Mouse (Mus musculus) midbrain, postnatal 0 days (tissue): ENCODE measurements around the gene Fkbp10. TPM values are rescaled to one million over a fixed set of nuclear protein-coding genes. Genes with fewer than 3 reads are reported as not detected.

ENCODE experiments used
- ATAC-seq: fragments of 200-750 bp; cut with Nextera tagmentation; 2 replicates; pipeline ENCODE4 v1.8.0; 2017; ENCODE audit warnings: moderate number of reproducible peaks, mild to moderate bottlenecking, moderate TSS enrichment, moderate library complexity; ENCODE audit not compliant: low FRiP score
- DNase-seq: peaks from one replicate; pipeline ENCODE4 v3.0.0-alpha.2; 2015; ENCODE audit warnings: low spot score
- H3K27ac ChIP-seq: fragments of 300-500 bp; sonication (generic); 2 replicates; pipeline ENCODE4 v1.5.1; 2014; ENCODE audit warnings: low read depth, mild to moderate bottlenecking, low read length, mixed read lengths
- H3K27me3 ChIP-seq: fragments of 300-500 bp; sonication (generic); 2 replicates; pipeline ENCODE4 v1.6.1; 2014; ENCODE audit warnings: low read length, control low read depth, mixed read lengths; ENCODE audit not compliant: insufficient read depth
- H3K36me3 ChIP-seq: fragments of 300-500 bp; sonication (generic); 2 replicates; pipeline ENCODE4 v1.6.1; 2014; ENCODE audit warnings: low read length, control low read depth, mixed read lengths; ENCODE audit not compliant: insufficient read depth
- H3K4me1 ChIP-seq: fragments of 300-500 bp; sonication (generic); 2 replicates; pipeline ENCODE4 v1.6.1; 2014; ENCODE audit warnings: mild to moderate bottlenecking, control low read depth, antibody characterized with exemption, low read length, mixed read lengths; ENCODE audit not compliant: insufficient read depth
- H3K4me2 ChIP-seq: fragments of 300-500 bp; sonication (generic); 2 replicates; pipeline ENCODE4 v1.6.1; 2014; ENCODE audit warnings: low read depth, mild to moderate bottlenecking, low read length, mixed read lengths; ENCODE audit not compliant: poor library complexity, severe bottlenecking
- H3K4me3 ChIP-seq: fragments of 300-500 bp; sonication (generic); 2 replicates; pipeline ENCODE4 v1.5.1; 2014; ENCODE audit warnings: low read depth, mild to moderate bottlenecking, low read length, moderate library complexity
- H3K9ac ChIP-seq: fragments of 300-500 bp; sonication (generic); replicated peaks from 2 replicates; pipeline ENCODE4 v1.6.1; 2014; ENCODE audit warnings: mild to moderate bottlenecking, low read length, moderate library complexity, mixed read lengths; ENCODE audit not compliant: poor library complexity, severe bottlenecking
- H3K9me3 ChIP-seq: fragments of 300-500 bp; sonication (generic); 2 replicates; pipeline ENCODE4 v1.6.1; 2016; ENCODE audit warnings: low read length, control low read depth
- CTCF ChIP-seq: IDR thresholded peaks from 2 replicates; pipeline ENCODE4 v1.5.1; 2016; ENCODE audit warnings: antibody characterized with exemption, mild to moderate bottlenecking
- WGBS: fragments of 180-500 bp; shearing (Covaris S2); extraction: QIAGEN DNeasy Blood & Tissue Kit; methylation state at CpG from one replicate; pipeline ENCODE4 v1.1.7; 2014; 5-methylcytosine and 5-hydroxymethylcytosine counted together
- polyA plus RNA-seq: library from polyadenylated mRNA; unstranded; fragments of >200 nt; fragmentation: Nextera tagmentation; extraction: Ambion mirVana; gene quantifications from 2 replicates; pipeline ENCODE4 v1.2.1, GENCODE M21; 2015
- total RNA-seq: library from RNA; depleted of rRNA; stranded (reverse); fragments of >200 nt; gene quantifications from 2 replicates; pipeline ENCODE4 v1.2.3, GENCODE M21; 2014

Gene Fkbp10
- total and polyA plus RNA-seq, 2 experiments from 2014 or later: 21.8 to 33.9 TPM

DNA sequence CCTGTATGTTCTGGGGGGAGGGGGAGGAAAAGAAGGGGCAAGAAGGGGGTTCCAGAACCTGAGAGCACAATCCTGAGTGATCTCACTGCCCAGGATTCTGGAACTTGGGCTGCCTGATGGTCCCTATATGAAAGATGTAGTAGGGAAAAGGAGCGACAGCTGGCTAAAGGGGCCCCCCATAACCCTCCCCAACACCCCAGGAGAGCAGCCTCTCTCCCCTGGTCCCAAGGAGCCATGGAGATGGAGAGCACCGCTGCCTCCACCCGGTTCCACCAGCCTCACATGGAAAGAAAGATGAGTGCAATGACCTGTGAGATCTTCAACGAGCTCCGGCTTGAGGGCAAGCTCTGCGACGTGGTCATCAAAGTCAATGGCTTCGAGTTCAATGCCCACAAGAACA lies 26.3 kb downstream of the Fkbp10 start, which contains the start of the genes Nt5c3b and Klhl10:
Gene Nt5c3b (minus strand): TSS at position 12 of the 400 bp plus-strand sequence.
Gene Klhl10 (plus strand): TSS at position 121 of the 400 bp plus-strand sequence.
- DNase-seq: no peak
- TF ChIP-seq CTCF: no peak
- H3K9me3 ChIP-seq: no peaks in the 10 kb centered on the region
- peak within 1 kb of the TSS; percentile 90 for H3K9ac ChIP-seq
- peaks cover 7% of the 10 kb centered on the region for H3K4me1 ChIP-seq
- WGBS: 87% methylated on average over 8 of the region's 8 CpGs
- H3K36me3 ChIP-seq: 0 out of 2 replicates have a peak, but pooled peaks cover 5% of the 10 kb centered on the region
- peak within 1 kb of the TSS; percentile 87 for H3K4me2 ChIP-seq
- peak within 1 kb of the TSS; percentile 75 for H3K27ac ChIP-seq
- ATAC-seq: no peak
- H3K27me3 ChIP-seq: no peaks in the 10 kb centered on the region
- peak within 1 kb of the TSS; percentile 86 for H3K4me3 ChIP-seq

DNA sequence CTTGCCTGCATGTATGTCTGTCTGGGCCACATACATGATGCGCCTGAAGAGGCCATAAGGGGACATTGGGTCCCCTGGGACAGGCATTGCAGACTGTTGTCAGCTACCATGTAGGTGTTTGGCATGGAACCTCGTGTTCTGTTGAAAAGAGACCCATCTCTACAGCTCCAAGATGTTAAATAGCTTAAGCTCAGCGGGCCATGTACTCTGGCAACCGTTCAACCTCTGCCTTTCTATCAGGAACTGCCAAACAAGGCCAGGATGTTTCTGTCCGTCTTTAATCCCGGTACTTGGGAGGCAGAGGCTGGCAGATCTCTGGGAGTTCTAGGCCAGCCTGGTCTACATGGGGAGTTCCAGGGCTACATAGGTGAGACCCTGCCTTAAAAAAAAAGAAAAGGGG lies 27.1 kb downstream of the Fkbp10 start:
- no peaks in the 10 kb centered on the region for H3K9me3 ChIP-seq
- no peak overlapping the region for H3K27ac ChIP-seq
- H3K4me2 ChIP-seq: no peak overlapping the region
- peaks cover 7% of the 10 kb centered on the region for H3K4me1 ChIP-seq
- no peak for DNase-seq
- ATAC-seq: no peak
- TF ChIP-seq CTCF: no peak
- H3K27me3 ChIP-seq: no peaks in the 10 kb centered on the region
- no peak overlapping the region for H3K9ac ChIP-seq
- no peak overlapping the region for H3K4me3 ChIP-seq
- 80% methylated on average over 6 of the region's 6 CpGs for WGBS
- H3K36me3 ChIP-seq: 0 out of 2 replicates have a peak, but pooled peaks cover 2% of the 10 kb centered on the region

DNA sequence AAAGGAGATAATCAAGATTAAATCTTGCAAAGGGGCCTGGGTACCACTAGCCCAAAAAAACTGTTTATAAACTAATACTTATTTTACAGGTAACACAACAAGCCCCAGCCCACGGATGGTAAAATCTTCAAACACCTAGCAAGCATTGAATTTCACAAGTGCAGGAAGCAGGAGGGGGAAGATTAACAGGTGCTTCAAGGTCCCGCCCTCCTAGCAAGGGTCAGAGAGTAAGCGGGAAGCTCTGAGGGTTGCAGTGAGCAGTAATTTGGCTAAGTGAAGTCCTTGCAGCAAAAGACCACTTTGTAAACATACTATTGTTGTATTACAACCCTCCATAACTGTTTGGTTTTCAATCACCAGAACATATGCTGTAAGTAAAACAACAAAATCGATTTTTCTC lies 41.8 kb downstream of the Fkbp10 start:
- DNase-seq (no peak), ATAC-seq (no peak)
- H3K36me3 ChIP-seq: peaks cover 9% of the 10 kb centered on the region; the same call in 1 of the 2 replicates
- H3K9ac ChIP-seq: no peak overlapping the region
- H3K9me3 ChIP-seq: no peaks in the 10 kb centered on the region
- no peak for TF ChIP-seq CTCF
- H3K4me3 ChIP-seq: no peak overlapping the region
- H3K4me2 ChIP-seq: no peak overlapping the region
- H3K27me3 ChIP-seq: no peaks in the 10 kb centered on the region
- 86% methylated on average over 4 of the region's 4 CpGs for WGBS
- H3K27ac ChIP-seq: no peak overlapping the region
- no peaks in the 10 kb centered on the region for H3K4me1 ChIP-seq

DNA sequence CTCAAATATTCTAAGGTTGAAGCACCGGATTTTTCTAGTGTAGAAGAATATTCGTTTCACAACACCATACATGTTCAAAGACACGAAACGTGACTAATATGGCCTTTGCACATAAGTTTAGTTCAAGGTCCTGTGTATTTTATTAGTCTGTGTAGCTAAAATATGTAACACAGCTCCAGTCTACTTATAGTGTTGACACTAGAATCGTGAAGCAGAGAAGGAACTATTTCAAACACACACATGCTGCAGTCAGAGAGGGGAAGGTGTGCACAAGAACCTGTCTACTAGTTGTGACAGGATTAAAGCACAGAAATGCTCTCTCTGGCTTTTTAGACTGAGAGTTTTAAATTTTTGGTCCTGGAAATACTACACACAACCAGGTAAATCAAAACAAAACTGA lies 42.2 kb downstream of the Fkbp10 start:
- Histone ChIP-seq H3K9me3 (no peaks in the 10 kb centered on the region), H3K4me3 (no peak overlapping the region), H3K9ac (no peak overlapping the region), H3K4me2 (no peak overlapping the region), H3K36me3 (peaks cover 13% of the 10 kb centered on the region; the same call in 1 of the 2 replicates), H3K27ac (no peak overlapping the region), H3K4me1 (no peaks in the 10 kb centered on the region), H3K27me3 (no peaks in the 10 kb centered on the region)
- ATAC-seq (no peak), DNase-seq (no peak)
- TF ChIP-seq CTCF: no peak
- WGBS: 93% methylated on average over 5 of the region's 5 CpGs

DNA sequence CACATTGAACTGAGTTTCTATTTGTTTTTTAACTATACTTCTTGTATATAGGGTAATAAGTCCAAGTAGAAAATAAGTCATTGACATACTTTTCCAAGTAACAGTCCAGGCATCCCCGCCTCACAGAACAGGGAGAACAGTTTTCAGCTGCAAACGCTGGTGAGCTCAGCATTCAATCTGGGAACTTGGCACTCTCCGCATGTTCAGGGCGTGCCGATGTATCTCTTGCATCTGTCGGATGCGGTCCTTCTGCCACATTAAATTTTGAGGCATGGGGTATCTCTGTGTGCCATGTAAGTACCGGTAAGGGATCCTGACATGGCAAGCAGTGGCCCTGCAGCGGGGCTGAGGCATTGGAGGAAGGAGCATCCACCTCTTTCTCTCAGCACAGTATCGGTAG lies 47.2 kb downstream of the Fkbp10 start:
- TF ChIP-seq CTCF: no peak
- Histone ChIP-seq H3K9me3 (no peaks in the 10 kb centered on the region), H3K27me3 (no peaks in the 10 kb centered on the region), H3K27ac (no peak overlapping the region), H3K4me1 (no peaks in the 10 kb centered on the region), H3K4me2 (no peak overlapping the region), H3K36me3 (peaks cover 23% of the 10 kb centered on the region; the same call in 1 of the 2 replicates), H3K4me3 (no peak overlapping the region), H3K9ac (no peak overlapping the region)
- DNase-seq (no peak), ATAC-seq (no peak)
- 95% methylated on average over 10 of the region's 10 CpGs for WGBS

DNA sequence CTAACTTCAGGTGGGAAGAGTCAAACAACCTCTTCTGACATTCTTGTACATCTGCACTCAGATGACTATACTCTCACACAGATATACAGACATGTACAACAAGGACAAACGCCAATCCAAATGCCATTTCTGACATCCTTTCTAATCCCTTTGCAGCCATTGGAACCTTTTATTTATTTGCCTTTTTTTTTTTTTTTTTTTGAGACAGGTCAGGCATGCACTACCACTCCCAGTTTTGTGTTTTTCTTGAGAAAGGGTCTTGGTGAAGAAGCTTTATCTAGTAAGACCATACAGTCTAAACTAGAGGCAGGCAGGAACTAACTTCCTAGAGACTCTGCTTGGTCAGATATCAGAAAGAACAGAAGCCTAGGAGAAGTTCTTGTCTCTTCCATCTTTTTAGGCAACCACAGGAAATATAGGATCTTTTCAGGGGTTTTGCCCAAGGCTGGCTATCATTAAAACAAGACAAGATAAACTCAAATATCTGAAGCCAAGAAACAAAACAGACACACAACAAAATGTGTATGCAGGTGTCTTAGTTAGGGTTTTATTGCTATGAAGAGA lies 49.8 kb downstream of the Fkbp10 start:
- Histone ChIP-seq H3K36me3 (peaks cover 20% of the 10 kb centered on the region; the same call in 1 of the 2 replicates), H3K4me1 (peaks cover 6% of the 10 kb centered on the region), H3K9ac (no peak overlapping the region), H3K27ac (no peak overlapping the region), H3K4me2 (no peak overlapping the region), H3K9me3 (no peaks in the 10 kb centered on the region), H3K4me3 (no peak overlapping the region), H3K27me3 (no peaks in the 10 kb centered on the region)
- no peak for TF ChIP-seq CTCF
- 91% methylated on average over 1 of the region's 1 CpGs for WGBS
- ATAC-seq (no peak), DNase-seq (no peak)
